Mouse (Mus musculus) thymus, adult 2 months (tissue): ENCODE data around the gene Gm26938.

Source experiments
- CTCF ChIP-seq: fragments of 200-500 bp; IDR thresholded peaks from 2 replicates; pipeline ENCODE4 v1.5.1; 2012; ENCODE audit warnings: mild to moderate bottlenecking, control low read depth, low read length, moderate library complexity, borderline replicate concordance; ENCODE audit not compliant: control insufficient read depth, poor library complexity, insufficient read depth; ENCODE audit errors: extremely low read depth
- POLR2A ChIP-seq: fragments of 200-500 bp; IDR thresholded peaks from 2 replicates; pipeline ENCODE4 v1.6.1; 2012; ENCODE audit warnings: mild to moderate bottlenecking, low read length, control low read depth, moderate library complexity; ENCODE audit not compliant: control insufficient read depth, poor library complexity, insufficient read depth; ENCODE audit errors: extremely low read depth

- TF ChIP-seq CTCF (no peak), POLR2A (no peak)
These were observed 27.2 kb downstream of the Gm26938 start for GRCm38 (mm10) chr5:139799041-139799440.
